Mouse (Mus musculus) lung, postnatal 0 days (tissue): ENCODE data around the gene Carmil1.

Experiments
- CTCF ChIP-seq: IDR thresholded peaks from 2 replicates; pipeline ENCODE4 v1.5.1; 2016; ENCODE audit warnings: antibody characterized with exemption, mild to moderate bottlenecking
- EP300 ChIP-seq: IDR thresholded peaks from 2 replicates; pipeline ENCODE4 v1.6.1; 2016; ENCODE audit warnings: antibody characterized with exemption, mild to moderate bottlenecking, control low read depth

GRCm38 (mm10) chr13:24287381-24287780 lies 6.8 kb upstream of the Carmil1 start:
- TF ChIP-seq CTCF (no peak), EP300 (no peak)
